Mouse (Mus musculus) urinary bladder, adult 2 months (tissue): ENCODE data around the gene Igfbp6. TPM values are rescaled to one million over a fixed set of nuclear protein-coding genes. Genes with fewer than 3 reads are reported as not detected.

ENCODE experiments used
- DNase-seq: peaks from one replicate; pipeline ENCODE4 v3.0.0; 2022; ENCODE audit warnings: low spot score
- polyA plus RNA-seq: library from polyadenylated mRNA; depleted of rRNA; stranded (reverse); fragments of >200 nt; gene quantifications from 2 replicates; pipeline ENCODE4 v1.2.3, GENCODE M21; 2012; rRNA removed

Gene Igfbp6
- polyA plus RNA-seq, 1 experiment = 260 TPM

- DNase-seq = no peak
Measured at GRCm38 (mm10) chr15:102175736-102176319, 31.7 kb downstream of the Igfbp6 start.

- no peak for DNase-seq
Measured at GRCm38 (mm10) chr15:102176571-102177316, 32.6 kb downstream of the Igfbp6 start.

- DNase-seq = no peak
Measured at GRCm38 (mm10) chr15:102177417-102177816, 33.3 kb downstream of the Igfbp6 start.

- peak; percentile 66 for DNase-seq
Measured at GRCm38 (mm10) chr15:102178279-102178678, 34.1 kb downstream of the Igfbp6 start.

- no peak for DNase-seq
Measured at GRCm38 (mm10) chr15:102179106-102179505, 34.9 kb downstream of the Igfbp6 start.

- DNase-seq = no peak
Measured at GRCm38 (mm10) chr15:102179924-102180323, 35.8 kb downstream of the Igfbp6 start.

GRCm38 (mm10) chr15:102183076-102183475 lies 38.9 kb downstream of the Igfbp6 start:
- no peak for DNase-seq

GRCm38 (mm10) chr15:102186239-102186638 lies 42.1 kb downstream of the Igfbp6 start:
- DNase-seq = no peak

GRCm38 (mm10) chr15:102188096-102188495 lies 43.9 kb downstream of the Igfbp6 start:
- no peak for DNase-seq

- DNase-seq = no peak
Measured at GRCm38 (mm10) chr15:102188883-102189282, 44.7 kb downstream of the Igfbp6 start.

GRCm38 (mm10) chr15:102191699-102192098 lies 47.5 kb downstream of the Igfbp6 start:
- no peak for DNase-seq

GRCm38 (mm10) chr15:102192271-102192812 lies 48.2 kb downstream of the Igfbp6 start:
- DNase-seq = no peak

GRCm38 (mm10) chr15:102192820-102193386 lies 48.7 kb downstream of the Igfbp6 start:
- no peak for DNase-seq

- no peak for DNase-seq
Measured at GRCm38 (mm10) chr15:102193652-102194051, 49.5 kb downstream of the Igfbp6 start.

- DNase-seq = no peak
Measured at GRCm38 (mm10) chr15:102194439-102194838, 50.3 kb downstream of the Igfbp6 start.

- no peak for DNase-seq
Measured at GRCm38 (mm10) chr15:102195373-102195772, 51.2 kb downstream of the Igfbp6 start.

GRCm38 (mm10) chr15:102198841-102199240 lies 54.7 kb downstream of the Igfbp6 start:
- DNase-seq = no peak

Other genes starting within 250 kb of the Igfbp6 start
- gene Krt4, start 219.6 kb upstream of the Igfbp6 start, polyA plus RNA-seq = 74.0 and 74.4 TPM in 2 replicates
- 1.5 and 1.9 TPM in 2 replicates for gene Krt79, start 204.0 kb upstream of the Igfbp6 start, polyA plus RNA-seq
- 2.1 and 3.0 TPM in 2 replicates for gene Krt78, start 190.1 kb upstream of the Igfbp6 start, polyA plus RNA-seq
- gene Krt8, start 139.9 kb upstream of the Igfbp6 start, polyA plus RNA-seq = 382 and 417 TPM in 2 replicates
- gene Krt18, start 116.2 kb upstream of the Igfbp6 start, polyA plus RNA-seq = 642 and 655 TPM in 2 replicates
- gene Eif4b, start 70.6 kb upstream of the Igfbp6 start, polyA plus RNA-seq = 121 and 170 TPM in 2 replicates
- gene Tns2, start 43.9 kb upstream of the Igfbp6 start, polyA plus RNA-seq = 69.2 and 107 TPM in 2 replicates
- 43.7 and 50.0 TPM in 2 replicates for gene Spryd3, start 8.1 kb upstream of the Igfbp6 start, polyA plus RNA-seq
- gene Soat2, start 6.2 kb downstream of the Igfbp6 start, polyA plus RNA-seq = 0.59 and 0.89 TPM in 2 replicates
- gene Zfp740, start 58.9 kb downstream of the Igfbp6 start, polyA plus RNA-seq = 62.9 and 67.8 TPM in 2 replicates
- gene Csad, start 60.4 kb downstream of the Igfbp6 start, polyA plus RNA-seq = 92.4 and 102 TPM in 2 replicates
- 7.0 and 13.2 TPM in 2 replicates for gene Itgb7, start 87.6 kb downstream of the Igfbp6 start, polyA plus RNA-seq
- 72.2 and 76.7 TPM in 2 replicates for gene Rarg, start 113.2 kb downstream of the Igfbp6 start, polyA plus RNA-seq
- gene Gm9918, start 126.2 kb downstream of the Igfbp6 start, polyA plus RNA-seq = 0.56 and 0.59 TPM in 2 replicates
- gene Mfsd5, start 135.1 kb downstream of the Igfbp6 start, polyA plus RNA-seq = 62.6 and 64.4 TPM in 2 replicates
- 1.7 and 1.9 TPM in 2 replicates for gene Espl1, start 151.9 kb downstream of the Igfbp6 start, polyA plus RNA-seq
- 396 and 519 TPM in 2 replicates for gene Pfdn5, start 181.8 kb downstream of the Igfbp6 start, polyA plus RNA-seq
- 54.1 and 59.1 TPM in 2 replicates for gene Myg1, start 187.3 kb downstream of the Igfbp6 start, polyA plus RNA-seq
- 19.1 and 21.4 TPM in 2 replicates for gene Aaas, start 206.4 kb downstream of the Igfbp6 start, polyA plus RNA-seq
- gene Sp7, start 222.8 kb downstream of the Igfbp6 start, polyA plus RNA-seq = 0.15 and 0.21 TPM in 2 replicates